Mouse (Mus musculus): Measurements from ENCODE around the gene Pfkfb4. TPM values are rescaled to one million over a fixed set of nuclear protein-coding genes. Genes with fewer than 3 reads are reported as not detected.
A peak's percentile ranks its signal among the peaks of the same experiment; 100 is the strongest.

The Pfkfb4 gene
- total and polyA plus RNA-seq, 3 experiments, result 4.1 to 9.3 (median 7.1) TPM

- Histone ChIP-seq H3K4me1 (ENCODE audit: insufficient read depth, low read depth, low read length) (peaks cover 84% of the 10 kb centered on the region), H3K27me3 (ENCODE audit: insufficient read depth, low read length) (no peaks in the 10 kb centered on the region), H3K9me3 (replicated peaks) (no peaks in the 10 kb centered on the region)
Observed at GRCm38 (mm10) chr9:109055271-109056030, 63.9 kb downstream of the Pfkfb4 start.

GRCm38 (mm10) chr9:109056081-109056690, 64.6 kb downstream of the Pfkfb4 start:
- Histone ChIP-seq H3K36me3 (replicated peaks) (peaks cover 76% of the 10 kb centered on the region), H3K9me3 (replicated peaks) (no peaks in the 10 kb centered on the region), H3K27me3 (ENCODE audit: insufficient read depth, low read length) (no peaks in the 10 kb centered on the region), H3K4me1 (ENCODE audit: insufficient read depth, low read depth, low read length) (peaks cover 80% of the 10 kb centered on the region), H3K4me3 (ENCODE audit: low read depth, low read length) (peak overlapping the region; percentile 67; the same call in 1 of the 2 replicates)
- TF ChIP-seq TAL1 (conservative IDR thresholded peaks at IDR 0.05; ENCODE audit: low read depth, low read length) (no peak), CTCF (IDR thresholded peaks at IDR 0.05; ENCODE audit: low read depth, low read length) (no peak), GATA2 (IDR thresholded peaks at IDR 0.05; ENCODE audit: borderline replicate concordance, low read depth, low read length) (no peak), POLR2AphosphoS5 (IDR thresholded peaks at IDR 0.05; ENCODE audit: insufficient replicate concordance, low read depth, low read length) (no peak), GATA1 (IDR thresholded peaks at IDR 0.05; ENCODE audit: borderline replicate concordance, low read length) (no peak)
- ATAC-seq (ENCODE audit: extremely low read depth, insufficient number of reproducible peaks, low FRiP score, poor library complexity, severe bottlenecking) (no peak), DNase-seq (ENCODE audit: low spot score) (no peak)

More at GRCm38 (mm10) chr9:109055271-109056030, 63.9 kb downstream of the Pfkfb4 start:
- H3K4me3 ChIP-seq (ENCODE audit: low read depth, low read length), result peak overlapping the region; percentile 67
- ATAC-seq (ENCODE audit: extremely low read depth, insufficient number of reproducible peaks, low FRiP score, poor library complexity, severe bottlenecking) (no peak), DNase-seq (ENCODE audit: low spot score) (no peak)
- no peak for TF ChIP-seq POLR2AphosphoS5 (IDR thresholded peaks at IDR 0.05; ENCODE audit: insufficient replicate concordance, low read depth, low read length)
- no peak for TF ChIP-seq TAL1 (conservative IDR thresholded peaks at IDR 0.05; ENCODE audit: low read depth, low read length)
- no peak for TF ChIP-seq GATA2 (IDR thresholded peaks at IDR 0.05; ENCODE audit: borderline replicate concordance, low read depth, low read length)
- no peak for TF ChIP-seq GATA1 (IDR thresholded peaks at IDR 0.05; ENCODE audit: borderline replicate concordance, low read length)
- TF ChIP-seq CTCF (IDR thresholded peaks at IDR 0.05; ENCODE audit: low read depth, low read length), result no peak
- peaks cover 72% of the 10 kb centered on the region for H3K36me3 ChIP-seq (replicated peaks)

DNA sequence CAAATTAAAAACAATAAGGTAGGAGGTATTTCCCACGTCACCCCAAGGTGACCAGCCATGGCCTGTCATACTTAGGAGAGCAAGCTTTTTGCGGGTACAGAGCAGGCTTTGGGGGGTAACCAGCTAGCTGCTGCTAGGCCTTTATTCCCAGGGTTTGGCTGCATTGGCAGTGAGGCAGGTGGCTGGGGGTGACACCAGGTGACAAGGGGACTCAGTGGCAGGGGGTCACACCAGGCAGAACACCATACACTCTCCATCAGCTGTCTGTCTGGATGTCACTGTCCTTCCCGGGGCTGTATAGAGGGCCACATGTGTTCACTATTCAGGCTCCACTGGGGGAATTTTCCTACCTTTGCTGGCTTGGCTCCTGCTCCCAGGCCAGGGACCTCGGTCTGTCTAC, 65.3 kb downstream of the Pfkfb4 start:
- no peak overlapping the region for H3K4me3 ChIP-seq (ENCODE audit: low read depth, low read length)
- no peak for DNase-seq (ENCODE audit: low spot score)
- H3K9me3 ChIP-seq (replicated peaks), result no peaks in the 10 kb centered on the region
- H3K36me3 ChIP-seq (replicated peaks), result peaks cover 75% of the 10 kb centered on the region
- no peak for TF ChIP-seq GATA1 (IDR thresholded peaks at IDR 0.05; ENCODE audit: borderline replicate concordance, low read length)
- no peak for ATAC-seq (ENCODE audit: extremely low read depth, insufficient number of reproducible peaks, low FRiP score, poor library complexity, severe bottlenecking)
- peaks cover 73% of the 10 kb centered on the region for H3K4me1 ChIP-seq (ENCODE audit: insufficient read depth, low read depth, low read length)
- H3K27me3 ChIP-seq (ENCODE audit: insufficient read depth, low read length), result no peaks in the 10 kb centered on the region

DNA sequence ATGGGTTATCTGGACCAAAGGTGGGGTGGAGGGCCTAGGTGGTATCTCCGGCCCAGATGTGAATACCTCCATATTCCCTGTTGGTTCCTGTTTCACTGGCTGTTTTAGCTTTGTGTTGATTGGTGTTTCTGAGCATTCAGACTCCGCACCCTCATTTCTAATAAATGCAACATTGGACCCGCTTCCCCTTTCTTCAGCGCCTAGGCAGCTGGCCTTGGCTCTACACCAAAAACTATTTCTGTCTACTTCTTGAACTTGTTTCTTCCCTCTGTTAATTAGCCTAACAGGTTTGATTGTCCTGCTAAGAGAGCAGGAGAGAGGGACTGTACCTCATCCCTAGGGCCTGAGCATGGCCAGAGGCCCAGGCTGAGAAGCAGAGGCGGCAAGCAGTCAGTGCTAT, 66.0 kb downstream of the Pfkfb4 start:
- no peaks in the 10 kb centered on the region for H3K27me3 ChIP-seq (ENCODE audit: insufficient read depth, low read length)
- peak overlapping the region; percentile 69; the same call in 1 of the 2 replicates for H3K4me3 ChIP-seq (ENCODE audit: low read depth, low read length)
- TF ChIP-seq GATA2 (IDR thresholded peaks at IDR 0.05; ENCODE audit: borderline replicate concordance, low read depth, low read length) (no peak), GATA1 (IDR thresholded peaks at IDR 0.05; ENCODE audit: borderline replicate concordance, low read length) (no peak), TAL1 (conservative IDR thresholded peaks at IDR 0.05; ENCODE audit: low read depth, low read length) (no peak), POLR2AphosphoS5 (IDR thresholded peaks at IDR 0.05; ENCODE audit: insufficient replicate concordance, low read depth, low read length) (no peak), CTCF (IDR thresholded peaks at IDR 0.05; ENCODE audit: low read depth, low read length) (no peak)
- peaks cover 73% of the 10 kb centered on the region for H3K4me1 ChIP-seq (ENCODE audit: insufficient read depth, low read depth, low read length)
- no peaks in the 10 kb centered on the region for H3K9me3 ChIP-seq (replicated peaks)
- H3K36me3 ChIP-seq (replicated peaks), result peaks cover 78% of the 10 kb centered on the region
- DNase-seq (ENCODE audit: low spot score) (no peak), ATAC-seq (ENCODE audit: extremely low read depth, insufficient number of reproducible peaks, low FRiP score, poor library complexity, severe bottlenecking) (no peak)

DNA sequence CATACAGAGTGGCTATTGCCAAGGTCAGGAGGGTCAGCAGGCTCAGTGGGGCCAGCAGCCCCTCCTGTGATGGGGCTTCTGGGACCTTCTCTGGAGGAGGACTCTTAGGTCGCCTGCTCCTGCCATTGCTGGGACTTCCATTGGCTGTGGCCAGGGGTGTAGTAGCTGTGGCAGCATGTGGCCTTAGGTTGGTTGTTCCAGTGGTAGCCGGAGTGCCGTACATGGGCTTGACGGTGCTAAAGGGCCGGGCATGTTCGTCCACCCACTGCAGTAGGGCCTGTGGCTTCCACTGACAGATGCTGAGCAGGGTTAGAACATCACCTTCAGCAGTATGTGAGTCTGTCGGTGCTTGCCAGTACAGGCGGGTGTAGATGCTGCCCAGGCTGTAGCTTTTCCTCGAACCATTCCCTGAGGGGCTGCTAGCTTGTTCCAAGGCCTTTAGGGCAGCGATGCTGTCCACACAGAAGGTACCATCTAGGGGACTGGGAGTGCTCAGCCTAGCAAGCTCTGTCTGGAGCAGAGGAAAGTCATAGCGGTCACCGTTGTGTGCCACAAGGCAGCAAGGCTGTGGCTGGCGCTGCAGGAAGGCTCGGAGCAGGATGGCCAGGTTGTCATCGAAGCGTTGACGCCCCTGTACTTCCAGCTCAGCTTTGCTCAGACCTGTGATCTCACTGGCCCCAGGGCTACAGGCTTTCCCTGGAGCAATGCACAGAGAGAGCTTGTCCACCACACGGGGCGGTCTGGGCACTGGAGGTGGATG, 66.6 kb downstream of the Pfkfb4 start:
- H3K9me3 ChIP-seq (replicated peaks), result no peaks in the 10 kb centered on the region
- no peak for ATAC-seq (ENCODE audit: extremely low read depth, insufficient number of reproducible peaks, low FRiP score, poor library complexity, severe bottlenecking)
- no peaks in the 10 kb centered on the region for H3K27me3 ChIP-seq (ENCODE audit: insufficient read depth, low read length)
- peaks cover 68% of the 10 kb centered on the region for H3K4me1 ChIP-seq (ENCODE audit: insufficient read depth, low read depth, low read length)
- peaks cover 79% of the 10 kb centered on the region for H3K36me3 ChIP-seq (replicated peaks)
- DNase-seq (ENCODE audit: low spot score), result no peak
- TF ChIP-seq GATA1 (IDR thresholded peaks at IDR 0.05; ENCODE audit: borderline replicate concordance, low read length) (no peak), GATA2 (IDR thresholded peaks at IDR 0.05; ENCODE audit: borderline replicate concordance, low read depth, low read length) (no peak), POLR2AphosphoS5 (IDR thresholded peaks at IDR 0.05; ENCODE audit: insufficient replicate concordance, low read depth, low read length) (no peak), TAL1 (conservative IDR thresholded peaks at IDR 0.05; ENCODE audit: low read depth, low read length) (no peak), CTCF (IDR thresholded peaks at IDR 0.05; ENCODE audit: low read depth, low read length) (no peak)
- H3K4me3 ChIP-seq (ENCODE audit: low read depth, low read length), result peak overlapping the region; percentile 69
